Mouse (Mus musculus) megakaryocyte-erythroid progenitor cell, adult 5-6 weeks (primary cell): ENCODE results near the gene Ube2e2. TPM values are rescaled to one million over a fixed set of nuclear protein-coding genes. Genes with fewer than 3 reads are reported as not detected.
"Not testable (repeated sequence)": the region's sequence is repeated elsewhere in the genome, so short reads cannot be mapped to it uniquely, and the experiment has no call there.

Experiments used
- ATAC-seq: replicated peaks from 2 replicates; pipeline ENCODE4 v1.8.0; 2016; ENCODE audit warnings: mild to moderate bottlenecking, inconsistent platforms; ENCODE audit not compliant: severe bottlenecking, poor library complexity, low FRiP score, low TSS enrichment
- total RNA-seq, 2 experiments: library from RNA; stranded (forward) in 1 of 2; stranded (reverse) in 1 of 2; fragments of 200-1000, 215-1000 nt in 1 of 2; fragments of >200 nt in 1 of 2; fragmentation: Nextera tagmentation in 1 of 2; gene quantifications; 2 replicates each; pipeline ENCODE4 v1.2.3; 2014 to 2017

The Ube2e2 gene
- total RNA-seq, 2 experiments from 2014 or later = 2.2 to 12.9 TPM

- not testable (repeated sequence) for ATAC-seq
Observed at GRCm38 (mm10) chr14:18539092-18539491, 355.0 kb downstream of the Ube2e2 start.

GRCm38 (mm10) chr14:18530899-18531298 is 363.2 kb downstream of the Ube2e2 start:
- ATAC-seq = no peak

- no peak for ATAC-seq
Observed at GRCm38 (mm10) chr14:18530496-18530895, 363.6 kb downstream of the Ube2e2 start.
